Mouse (Mus musculus): Measurements from ENCODE around the gene Lrrn3.

Lrrn3 gene

GRCm38 (mm10) chr12:41486331-41486730 is at the start of gene Lrrn3:
Gene Lrrn3, minus strand, starts transcription at chr12:41486431.
- no peak for DNase-seq (ENCODE audit: low read depth, low spot score)

DNA sequence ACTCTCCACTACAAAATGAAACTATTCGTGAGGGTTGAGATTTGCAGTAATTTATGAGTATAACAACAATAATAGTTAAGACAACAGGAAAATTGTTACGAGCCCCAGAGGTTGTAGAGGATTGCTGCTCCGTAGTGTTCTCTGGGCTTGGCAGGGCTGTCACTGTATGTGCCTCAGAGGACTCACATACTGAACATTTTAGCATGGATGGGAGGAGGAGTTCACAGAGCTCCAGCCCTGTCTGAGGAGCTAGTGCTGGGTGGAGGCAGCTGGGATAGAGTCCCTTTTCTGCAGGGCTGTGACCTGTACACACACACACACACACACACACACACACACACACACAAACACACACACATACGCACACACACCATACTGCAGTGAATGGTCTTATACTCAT is 42.2 kb upstream of the Lrrn3 start:
- DNase-seq (ENCODE audit: low read depth, low spot score) = no peak

- DNase-seq (ENCODE audit: low read depth, low spot score) = no peak
Observed at GRCm38 (mm10) chr12:41526688-41527087, 40.5 kb upstream of the Lrrn3 start.

GRCm38 (mm10) chr12:41521671-41522070 is 35.4 kb upstream of the Lrrn3 start:
- no peak for DNase-seq (ENCODE audit: low read depth, low spot score)

- no peak for DNase-seq (ENCODE audit: low read depth, low spot score)
Observed at GRCm38 (mm10) chr12:41520326-41520725, 34.1 kb upstream of the Lrrn3 start.

- no peak for DNase-seq (ENCODE audit: low read depth, low spot score)
Observed at GRCm38 (mm10) chr12:41518897-41519296, 32.7 kb upstream of the Lrrn3 start.

DNA sequence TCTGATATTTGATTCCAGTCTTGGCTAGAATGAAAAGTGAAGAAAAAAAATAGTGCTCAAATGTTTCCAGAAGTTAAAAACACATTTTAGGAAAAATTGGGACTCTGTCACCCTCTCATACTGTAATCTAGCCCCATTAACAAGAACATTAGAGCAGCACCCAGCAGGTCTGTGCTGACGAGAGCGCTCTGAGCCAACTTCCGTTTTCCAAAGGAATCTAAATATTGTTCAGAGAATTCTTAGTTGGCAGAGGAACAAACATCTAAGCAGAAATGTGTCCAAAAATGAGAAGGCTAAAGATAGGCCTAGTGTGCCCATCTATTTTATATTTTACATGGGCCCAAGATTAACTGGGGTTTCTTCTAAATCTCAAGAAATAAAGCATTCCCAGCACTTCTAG is 24.4 kb upstream of the Lrrn3 start:
- no peak for DNase-seq (ENCODE audit: low read depth, low spot score)

GRCm38 (mm10) chr12:41508610-41509009 is 22.4 kb upstream of the Lrrn3 start:
- DNase-seq (ENCODE audit: low read depth, low spot score) = no peak

GRCm38 (mm10) chr12:41500049-41500820 is 14.0 kb upstream of the Lrrn3 start:
- no peak for DNase-seq (ENCODE audit: low read depth, low spot score)

DNA sequence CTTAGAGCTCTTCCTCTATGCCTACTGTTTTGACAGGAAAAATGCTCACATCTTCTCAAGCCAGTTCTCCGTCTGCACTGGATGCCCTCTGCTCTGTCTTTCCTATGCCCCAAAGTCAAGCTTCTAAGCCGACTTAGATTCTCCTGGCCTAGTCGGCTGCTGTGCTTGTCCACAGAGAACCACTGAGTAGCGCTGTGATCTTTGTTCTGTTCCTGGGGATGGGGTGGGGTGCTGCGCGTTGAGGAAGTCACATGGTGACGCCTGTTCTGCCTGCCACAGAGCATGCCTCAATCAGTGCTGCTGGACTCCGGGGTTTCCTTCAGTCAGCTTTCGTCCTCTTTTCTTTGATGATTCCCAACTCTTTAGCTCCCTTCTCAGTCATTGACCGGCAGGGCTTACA is 8.4 kb upstream of the Lrrn3 start:
- peak; percentile 22 for DNase-seq (ENCODE audit: low read depth, low spot score)

GRCm38 (mm10) chr12:41487005-41487404 is 774 bp upstream of the Lrrn3 start:
- peak; percentile 26 for DNase-seq (ENCODE audit: low read depth, low spot score)

GRCm38 (mm10) chr12:41485512-41486215 is 567 bp downstream of the Lrrn3 start:
- no peak for DNase-seq (ENCODE audit: low read depth, low spot score)

GRCm38 (mm10) chr12:41484689-41485511 is 1.3 kb downstream of the Lrrn3 start:
- no peak for DNase-seq (ENCODE audit: low read depth, low spot score)

DNA sequence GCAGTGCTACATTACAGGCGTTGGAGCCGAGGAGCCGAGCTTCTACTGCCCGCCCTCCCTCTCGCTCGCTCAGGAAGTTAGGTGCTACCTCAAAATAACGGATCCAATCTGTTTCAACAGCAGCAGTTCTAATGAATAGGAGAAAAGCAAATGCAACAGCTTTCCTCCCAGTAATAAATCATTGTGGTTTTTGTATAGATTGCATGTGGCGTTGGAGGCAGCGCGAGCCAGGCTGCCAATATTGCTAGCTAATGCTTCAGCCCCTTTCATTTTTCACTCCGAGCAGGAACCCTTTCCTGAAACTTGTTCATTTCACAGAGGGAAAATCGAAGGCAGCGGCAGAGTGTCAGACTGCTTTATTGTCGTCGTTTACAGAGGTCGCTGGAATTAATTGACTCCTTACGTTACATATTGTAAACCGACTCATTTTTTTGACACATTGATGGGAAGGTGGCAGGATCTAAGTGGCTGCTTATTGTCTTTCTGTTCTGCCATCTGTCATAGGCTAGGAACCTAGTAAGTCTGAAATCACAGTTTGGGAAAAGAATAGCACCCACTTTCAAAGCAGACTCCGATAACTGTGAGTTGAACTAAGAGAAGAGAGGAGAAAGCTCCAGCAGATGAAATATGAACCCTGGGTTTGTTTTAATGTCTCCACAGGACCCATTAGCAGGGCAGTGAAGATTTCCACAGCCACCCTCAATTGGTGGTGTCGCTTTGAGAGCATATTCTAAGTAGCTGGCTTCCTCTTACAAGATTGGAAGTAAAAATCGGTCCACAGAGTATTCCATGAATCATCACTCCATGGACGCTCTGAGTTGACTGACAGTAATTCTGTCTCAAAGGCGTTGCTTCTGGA is 2.4 kb downstream of the Lrrn3 start:
- DNase-seq (ENCODE audit: low read depth, low spot score) = no peak

DNA sequence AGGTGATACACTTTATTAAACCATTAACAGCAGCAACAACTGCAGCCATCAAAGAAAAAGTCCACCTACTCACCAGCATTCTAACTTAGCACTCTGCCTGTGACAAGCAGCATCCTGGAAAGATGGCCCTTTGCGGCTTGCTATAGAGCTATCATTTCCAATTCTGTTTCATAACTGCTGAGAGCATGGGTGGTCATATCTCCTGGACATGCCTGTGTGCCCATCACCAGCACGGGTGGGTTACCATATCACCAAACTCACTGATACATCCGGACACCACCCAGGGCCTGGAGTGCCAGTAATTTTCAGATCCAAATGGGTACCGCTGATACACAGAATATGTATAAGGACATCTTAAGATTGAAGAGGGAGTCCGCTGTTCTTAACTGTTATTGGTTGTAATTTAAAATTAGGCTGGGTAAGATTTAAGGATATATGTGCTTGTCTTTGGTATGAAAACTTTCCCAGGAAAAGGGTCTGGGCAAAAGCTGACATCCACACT is 3.1 kb downstream of the Lrrn3 start:
- DNase-seq (ENCODE audit: low read depth, low spot score) = no peak

- no peak for DNase-seq (ENCODE audit: low read depth, low spot score)
Observed at GRCm38 (mm10) chr12:41481486-41481885, 4.7 kb downstream of the Lrrn3 start.

GRCm38 (mm10) chr12:41469096-41469801 is 17.0 kb downstream of the Lrrn3 start:
- DNase-seq (ENCODE audit: low read depth, low spot score) = no peak

GRCm38 (mm10) chr12:41468374-41468991 is 17.7 kb downstream of the Lrrn3 start:
- no peak for DNase-seq (ENCODE audit: low read depth, low spot score)

GRCm38 (mm10) chr12:41438446-41438845 is 47.8 kb downstream of the Lrrn3 start:
- DNase-seq (ENCODE audit: low read depth, low spot score) = no peak

All from WW6 (cell line).